Mouse (Mus musculus): ENCODE data around the gene Taf13. TPM values are rescaled to one million over a fixed set of nuclear protein-coding genes. Genes with fewer than 3 reads are reported as not detected.
"Not testable (repeated sequence)": the region's sequence is repeated elsewhere in the genome, so short reads cannot be mapped to it uniquely, and the experiment has no call there.

Gene Taf13
- total RNA-seq, 2 experiments from 2014 or later, result 14.8 to 17.5 TPM

DNA sequence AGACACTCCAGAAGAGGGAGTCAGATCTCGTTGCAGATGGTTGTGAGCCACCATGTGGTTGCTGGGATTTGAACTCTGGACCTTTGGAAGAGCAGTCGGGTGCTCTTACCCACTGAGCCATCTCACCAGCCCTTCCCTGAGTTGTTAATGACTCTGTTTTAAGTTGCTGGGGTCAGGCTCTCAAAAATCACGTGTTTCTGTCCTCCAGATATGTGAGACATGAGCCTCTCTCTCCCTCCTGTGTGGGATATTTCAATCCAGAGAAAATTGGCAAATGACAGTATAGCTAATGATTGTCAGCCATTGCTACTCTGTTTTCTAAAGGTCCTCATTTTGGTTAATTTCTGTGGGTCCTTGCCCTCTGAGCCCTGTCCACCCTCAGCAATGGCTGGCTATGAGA, 1.9 kb upstream of the Taf13 start:
- intact Hi-C loops (cut with DNase I), result loop anchor here (5.0 kb wide), 1 partner anchor 83 kb away; the partner anchor contains the start of gene Clcc1
- not testable (repeated sequence) for DNase-seq

DNA sequence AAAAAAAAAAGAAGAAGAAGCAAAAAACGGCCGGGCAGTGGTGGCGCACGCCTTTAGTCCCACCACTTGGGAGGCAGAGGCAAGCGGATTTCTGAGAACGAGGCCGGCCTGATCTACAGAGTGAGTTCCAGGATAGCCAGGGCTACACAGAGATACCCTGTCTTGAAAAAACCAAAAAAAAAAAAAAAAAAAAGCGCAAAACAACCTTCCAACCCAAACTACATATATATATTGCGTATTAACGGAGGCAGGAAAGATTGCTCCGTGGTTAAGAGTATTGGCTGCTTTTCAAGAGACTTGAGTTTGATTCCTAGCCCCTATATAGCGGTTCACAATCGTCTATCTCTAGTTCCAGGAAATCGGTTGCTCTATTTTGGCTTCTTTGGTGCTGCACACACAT, 685 bp upstream of the Taf13 start:
- DNase-seq, result no peak
- intact Hi-C loops (cut with DNase I), result loop anchor here (5.0 kb wide), 1 partner anchor 81 kb away; the partner anchor contains the start of gene Clcc1

DNA sequence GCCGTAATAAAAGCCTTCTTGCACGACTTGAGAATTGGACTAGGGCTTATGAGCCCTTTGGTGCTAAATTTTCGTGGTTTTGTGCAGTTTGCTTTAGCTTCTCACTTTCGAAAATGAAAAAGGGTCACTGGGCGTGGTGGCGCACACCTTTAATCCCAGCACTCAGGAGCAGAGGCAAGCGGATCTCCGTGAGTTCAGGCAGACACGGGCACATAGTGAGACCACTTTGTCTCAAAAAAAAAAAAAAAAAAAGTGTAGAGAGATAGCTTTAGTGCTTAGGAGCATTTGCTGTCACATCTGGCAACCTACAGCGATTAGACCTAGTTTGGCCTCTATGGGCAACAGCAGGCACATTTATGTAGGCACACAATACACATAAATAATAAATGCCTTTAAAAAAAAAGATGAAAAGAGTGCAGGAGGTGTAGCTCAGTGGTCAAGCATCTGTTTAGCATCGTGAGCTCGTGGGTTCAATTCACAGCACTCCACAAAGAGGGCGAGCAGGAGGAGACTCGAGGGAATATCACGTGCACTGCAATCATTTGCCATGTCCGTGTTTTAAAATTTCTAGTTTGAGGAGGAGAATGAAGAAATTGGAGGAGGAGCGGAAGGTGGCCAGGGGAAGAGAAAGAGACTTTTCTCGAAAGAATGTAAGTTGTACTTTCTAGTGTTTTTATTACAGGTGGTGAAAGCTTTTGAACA, 962 bp downstream of the Taf13 start:
- no peak for DNase-seq
- intact Hi-C loops (cut with DNase I), result loop anchor here (1.0 to 5.0 kb wide), 2 partner anchors 18 to 80 kb away; partner anchors contain the start of gene Clcc1

DNA sequence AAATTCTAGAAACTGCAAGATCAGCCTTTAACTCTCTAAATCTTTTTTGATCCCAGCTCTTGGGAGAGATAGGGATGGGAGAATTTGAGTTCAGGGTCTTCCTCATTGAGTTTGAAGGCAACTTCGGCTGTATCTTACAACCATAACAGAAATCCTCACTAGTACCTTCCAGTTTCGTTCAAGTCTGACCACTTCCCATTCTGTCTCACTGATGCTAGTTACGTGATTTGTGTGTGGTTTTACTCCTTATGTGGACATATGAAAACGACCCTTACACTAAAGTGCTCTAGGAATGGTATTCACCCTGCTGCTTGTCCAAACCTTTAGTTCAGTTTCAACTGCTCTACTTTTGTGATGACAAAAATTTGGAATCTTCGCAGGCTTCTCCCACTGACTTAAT, 2.5 kb downstream of the Taf13 start:
- intact Hi-C loops (cut with DNase I), result loop anchor here (5.0 kb wide), 1 partner anchor 78 kb away; the partner anchor contains the start of gene Clcc1
- no peak for DNase-seq

DNA sequence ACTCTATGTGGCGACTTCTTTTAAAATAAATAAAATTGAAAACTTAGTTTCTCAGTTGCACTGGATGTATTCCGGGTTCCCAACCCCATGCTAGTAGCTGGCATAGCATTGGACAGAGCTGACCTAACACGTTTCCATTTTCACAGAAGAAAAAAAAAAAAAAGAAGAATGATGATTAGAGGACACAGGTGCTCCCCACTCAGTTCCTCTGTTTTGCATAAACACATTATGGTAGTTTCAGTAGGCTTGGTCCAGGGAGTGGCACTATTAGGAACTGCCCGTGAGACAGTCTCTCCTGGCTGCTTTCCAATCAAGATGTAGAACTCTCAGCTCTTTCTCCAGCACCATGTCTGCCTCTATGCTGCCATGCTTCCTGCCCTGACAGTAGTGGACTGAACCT, 13.1 kb downstream of the Taf13 start:
- DNase-seq, result no peak
- intact Hi-C loops (cut with DNase I), result no loop called here

DNA sequence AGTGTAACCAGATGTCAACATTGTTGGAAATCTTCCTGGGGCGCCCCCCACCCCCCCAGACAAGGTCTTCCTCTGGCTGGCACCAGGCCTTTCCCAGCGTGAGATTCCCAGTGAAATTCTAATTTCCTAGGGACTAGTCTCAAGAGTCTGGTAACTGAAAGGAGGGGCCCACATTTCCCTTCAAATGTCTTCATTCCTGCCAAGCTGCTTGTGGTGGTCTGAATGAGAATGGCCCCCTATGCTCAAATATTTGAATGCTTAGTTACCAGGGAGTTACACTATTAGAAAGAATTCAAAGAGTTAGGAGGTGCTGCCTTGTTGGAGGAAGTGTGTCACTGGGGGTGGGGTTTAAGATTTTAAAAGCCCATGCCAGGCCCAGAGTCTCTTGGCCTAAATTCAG, 16.9 kb downstream of the Taf13 start:
- DNase-seq, result no peak
- intact Hi-C loops (cut with DNase I), result no loop called here

DNA sequence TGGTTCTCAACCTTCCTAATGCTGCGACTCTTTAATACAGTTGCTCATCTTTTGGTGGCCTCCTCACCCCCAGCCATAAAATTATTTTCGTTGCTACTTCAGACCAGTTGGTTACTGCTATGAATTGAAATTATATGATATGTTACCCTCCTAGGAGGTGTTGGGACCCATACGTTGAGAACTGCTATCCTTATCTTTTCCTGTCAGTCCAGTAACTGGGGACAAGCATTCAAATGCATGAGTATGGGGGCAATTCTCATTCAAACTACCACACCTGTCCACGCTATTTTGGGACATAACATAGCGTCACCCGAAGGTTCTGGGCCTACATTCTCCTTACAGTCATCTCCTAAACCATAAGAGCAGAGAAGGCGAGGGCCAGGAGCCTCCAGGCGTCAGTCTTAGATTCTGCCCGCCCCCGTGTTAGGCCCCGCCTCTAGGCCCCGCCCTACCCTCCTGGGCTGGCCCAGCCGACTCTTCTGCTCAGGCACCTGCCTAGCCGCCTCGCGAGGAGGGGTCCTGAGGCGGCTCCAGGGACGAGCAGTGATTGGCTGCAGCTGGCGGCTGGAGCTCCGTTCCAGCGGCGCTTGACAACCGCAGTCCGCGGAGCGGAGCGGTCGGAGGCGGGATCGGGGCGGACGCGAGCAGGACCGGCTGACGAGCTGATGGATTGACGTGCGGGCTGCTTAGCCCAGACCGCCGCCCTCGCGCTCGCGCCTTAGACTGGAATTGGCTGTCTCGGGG, 19.5 kb downstream of the Taf13 start, which contains the start of gene Wdr47:
TSS of gene Wdr47 (plus strand) at position 494 of the 744 bp plus-strand sequence.
- DNase-seq, result peak; percentile 93 to 95
- intact Hi-C loops (cut with DNase I), result no loop called here

DNA sequence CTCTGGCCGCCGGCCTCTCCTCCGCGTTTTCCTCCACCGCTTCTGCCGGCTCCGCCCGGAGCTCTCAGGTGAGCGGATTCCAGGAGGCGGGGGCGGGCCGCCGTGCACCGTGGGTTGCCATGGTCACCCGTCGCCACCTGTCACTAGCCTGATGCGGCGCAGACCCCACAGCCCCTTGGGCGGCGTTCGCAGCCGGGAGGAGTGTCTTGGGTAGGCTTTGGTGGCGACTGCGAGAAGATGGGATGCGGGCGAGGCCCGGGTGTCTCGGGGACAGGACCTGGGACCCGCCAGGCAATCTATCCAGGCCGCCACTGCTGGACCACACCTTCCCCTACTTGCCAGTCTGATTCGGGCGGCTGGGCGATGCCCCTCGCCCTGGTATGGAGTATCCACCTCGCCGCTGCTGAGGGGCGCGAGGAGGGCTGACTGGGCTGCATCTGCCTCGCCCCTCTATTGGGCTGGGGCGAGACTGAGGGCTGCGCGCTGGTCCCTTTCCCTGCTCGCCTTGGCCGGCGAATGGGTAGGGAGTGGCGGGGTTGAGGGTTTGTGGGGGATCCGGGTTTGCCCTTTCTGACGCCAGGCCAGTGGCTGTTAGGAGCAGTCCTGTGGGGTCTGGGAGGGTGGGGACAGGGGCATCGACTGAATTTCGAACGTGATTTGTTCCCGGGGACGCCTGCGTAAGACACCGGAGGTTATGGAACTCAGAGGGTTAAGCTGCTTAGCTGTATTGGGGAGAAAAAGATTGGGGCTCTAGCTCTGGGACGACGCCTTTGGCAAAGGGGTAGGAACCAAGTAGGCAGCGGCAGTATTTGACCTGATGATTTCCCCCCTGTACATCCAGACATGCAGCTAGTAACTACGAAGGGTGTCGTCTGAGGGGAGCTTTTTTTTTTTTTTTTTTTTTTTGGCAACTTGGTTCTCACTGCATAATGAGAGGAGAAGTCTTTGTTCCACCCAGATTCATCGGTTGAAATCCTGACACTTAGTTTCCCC, 20.3 kb downstream of the Taf13 start:
- intact Hi-C loops (cut with DNase I), result no loop called here
- peak in 1 of 2 experiments; percentile 20 for DNase-seq

DNA sequence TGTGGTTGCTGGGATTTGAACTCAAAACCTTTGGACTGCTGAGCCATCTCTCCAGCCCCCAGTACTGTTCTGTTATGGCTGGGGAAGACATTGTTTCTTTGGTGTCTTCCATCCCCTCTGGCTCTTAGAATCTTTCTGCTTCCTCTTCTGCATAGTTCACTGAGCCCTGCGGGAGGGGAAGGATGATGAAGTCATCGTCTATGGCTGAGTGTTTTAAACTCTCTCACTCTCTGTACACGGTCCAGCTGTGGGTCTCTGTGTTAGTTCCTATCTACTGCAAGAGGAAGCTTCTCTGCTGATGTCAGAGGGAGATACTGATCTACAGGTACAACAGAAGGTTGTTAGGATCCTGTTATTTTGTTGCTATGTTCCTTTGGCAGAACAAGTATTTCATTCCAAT, 37.4 kb downstream of the Taf13 start:
- intact Hi-C loops (cut with DNase I), result no loop called here
- DNase-seq, result no peak

Small RNA genes lying within 50 kb of the gene (microRNA-seq; reads per million reads assigned to microRNA genes)
- gene Gm22860 (ENCODE audit: borderline number of aligned reads in 2 of 2), result 0 reads per million in 2 experiments

Other genes starting within 250 kb of the Taf13 start
- gene Mybphl, start 206.8 kb upstream of the Taf13 start, total RNA-seq (2021), result 10 to 100 TPM; 46.4 to 54.6 TPM
- gene Psrc1, start 187.9 kb upstream of the Taf13 start, total RNA-seq (2021), result under 1 TPM; 0.39 to 0.68 TPM
- gene Celsr2, start 156.1 kb upstream of the Taf13 start, total RNA-seq (2021), result 1 to 10 TPM; 6.6 to 7.4 TPM
- gene Sars, start 126.5 kb upstream of the Taf13 start, total RNA-seq (2021), result 10 to 100 TPM; 82.6 to 83.9 TPM
- gene 1700013F07Rik, start 37.5 kb upstream of the Taf13 start, total RNA-seq (2021), result not detected
- gene 5330417C22Rik, start 35.2 kb upstream of the Taf13 start, total RNA-seq (2021), result not detected
- 10 to 100 TPM; 27.0 to 29.9 TPM for gene Tmem167b, start 9.2 kb upstream of the Taf13 start, total RNA-seq (2021)
- 1 to 10 TPM; 7.6 to 9.5 TPM for gene Wdr47, start 19.6 kb downstream of the Taf13 start, total RNA-seq (2021)
- 10 to 100 TPM; 43.0 to 49.1 TPM for gene Clcc1, start 82.2 kb downstream of the Taf13 start, total RNA-seq (2021)
- 1 to 10 TPM; 2.0 to 2.5 TPM for gene Gpsm2, start 150.6 kb downstream of the Taf13 start, total RNA-seq (2021)
- gene Aknad1, start 168.0 kb downstream of the Taf13 start, total RNA-seq (2021), result not detected

Data from heart, postnatal 36 days (tissue).